Mouse (Mus musculus) heart, postnatal 0 days (tissue): ENCODE measurements at regions not wholly inside any gene's neighbourhood (a gene's known extent, or its start where the extent isn't known, plus 50 kb on each side); places are given as distances from the start of the nearest gene placed in this dataset.

Experiments
- ATAC-seq: fragments of 200-750 bp; cut with Nextera tagmentation; 2 replicates; pipeline ENCODE4 v1.8.0; 2017; ENCODE audit warnings: low read depth, moderate number of reproducible peaks, moderate library complexity; ENCODE audit not compliant: insufficient read depth
- DNase-seq: peaks from one replicate; pipeline ENCODE4 v3.0.0-alpha.2; 2016; ENCODE audit warnings: low spot score
- H3K27ac ChIP-seq: fragments of 300-500 bp; sonication (generic); 2 replicates; pipeline ENCODE4 v1.5.1; 2014; ENCODE audit warnings: low read depth, mild to moderate bottlenecking
- H3K27me3 ChIP-seq: fragments of 300-500 bp; sonication (generic); 2 replicates; pipeline ENCODE4 v1.6.1; 2014; ENCODE audit warnings: low read length, mixed read lengths; ENCODE audit not compliant: control insufficient read depth, insufficient read depth
- H3K36me3 ChIP-seq: fragments of 300-500 bp; sonication (generic); replicated peaks from 2 replicates; pipeline ENCODE4 v1.6.1; 2014; ENCODE audit warnings: low read length, mixed read lengths; ENCODE audit not compliant: control insufficient read depth, insufficient read depth
- H3K4me1 ChIP-seq: fragments of 300-500 bp; sonication (generic); 2 replicates; pipeline ENCODE4 v1.6.1; 2014; ENCODE audit warnings: antibody characterized with exemption; ENCODE audit not compliant: control insufficient read depth, insufficient read depth
- H3K4me2 ChIP-seq: fragments of 300-500 bp; sonication (generic); 2 replicates; pipeline ENCODE4 v1.6.1; 2014; ENCODE audit warnings: low read depth, mild to moderate bottlenecking, low read length, moderate library complexity
- H3K4me3 ChIP-seq: fragments of 300-500 bp; sonication (generic); 2 replicates; pipeline ENCODE4 v1.5.1; 2014; ENCODE audit warnings: low read depth, low read length
- H3K9ac ChIP-seq: fragments of 300-500 bp; sonication (generic); replicated peaks from 2 replicates; pipeline ENCODE4 v1.6.1; 2014; ENCODE audit warnings: low read depth, low read length, mixed read lengths
- H3K9me3 ChIP-seq: fragments of 300-500 bp; sonication (generic); replicated peaks from 2 replicates; pipeline ENCODE4 v1.6.1; 2016; ENCODE audit warnings: low read length; ENCODE audit not compliant: control insufficient read depth
- CTCF ChIP-seq: IDR thresholded peaks from 2 replicates; pipeline ENCODE4 v1.5.1; 2016; ENCODE audit warnings: antibody characterized with exemption, control low read depth, low read depth
- EP300 ChIP-seq: IDR thresholded peaks from 2 replicates; pipeline ENCODE4 v1.6.1; 2016; ENCODE audit warnings: antibody characterized with exemption, low read depth
- WGBS: fragments of 180-500 bp; shearing (Covaris S2); extraction: QIAGEN DNeasy Blood & Tissue Kit; methylation state at CpG from one replicate; pipeline ENCODE4 v1.1.7; 2014; 5-methylcytosine and 5-hydroxymethylcytosine counted together

- Histone ChIP-seq H3K9me3 (peaks cover 4% of the 10 kb centered on the region), H3K9ac (peak overlapping the region; percentile 96), H3K36me3 (peaks cover 4% of the 10 kb centered on the region; the same call in 1 of the 2 replicates), H3K4me1 (peaks cover 21% of the 10 kb centered on the region), H3K27ac (peak overlapping the region; percentile 99), H3K27me3 (no peaks in the 10 kb centered on the region), H3K4me2 (peak overlapping the region; percentile 65), H3K4me3 (peak overlapping the region; percentile 80)
- peak; percentile 96 for ATAC-seq
- WGBS, result under 1% methylated on average over 64 of the region's 80 CpGs
- DNase-seq, result peak; percentile 98
- no peak for TF ChIP-seq CTCF
- peak; percentile 62 for TF ChIP-seq EP300
Observed at GRCm38 (mm10) chr1:23255925-23256629, 141.5 kb downstream of the Ogfrl1 start.

GRCm38 (mm10) chr1:23254235-23254634, 143.3 kb downstream of the Ogfrl1 start:
- H3K9me3 ChIP-seq, result peaks cover 4% of the 10 kb centered on the region
- no peak overlapping the region for H3K4me3 ChIP-seq
- H3K9ac ChIP-seq, result no peak overlapping the region
- ATAC-seq, result no peak
- no peak for DNase-seq
- TF ChIP-seq EP300 (no peak), CTCF (no peak)
- H3K27ac ChIP-seq, result no peak overlapping the region
- H3K4me1 ChIP-seq, result peaks cover 8% of the 10 kb centered on the region
- H3K27me3 ChIP-seq, result no peaks in the 10 kb centered on the region
- H3K4me2 ChIP-seq, result no peak overlapping the region
- WGBS, result 79% methylated on average over 8 of the region's 8 CpGs
- no peaks in the 10 kb centered on the region for H3K36me3 ChIP-seq

GRCm38 (mm10) chr1:23231522-23231921, 129.5 kb upstream of the 4933415F23Rik start:
- DNase-seq (no peak), ATAC-seq (no peak)
- WGBS, result 77% methylated on average over 1 of the region's 1 CpGs
- no peak overlapping the region for H3K4me2 ChIP-seq
- H3K9me3 ChIP-seq, result no peaks in the 10 kb centered on the region
- H3K9ac ChIP-seq, result no peak overlapping the region
- no peaks in the 10 kb centered on the region for H3K27me3 ChIP-seq
- no peak for TF ChIP-seq EP300
- TF ChIP-seq CTCF, result no peak
- H3K27ac ChIP-seq, result no peak overlapping the region
- H3K36me3 ChIP-seq, result no peaks in the 10 kb centered on the region
- H3K4me1 ChIP-seq, result no peaks in the 10 kb centered on the region
- no peak overlapping the region for H3K4me3 ChIP-seq

GRCm38 (mm10) chr1:23228478-23228877, 126.4 kb upstream of the 4933415F23Rik start:
- no peaks in the 10 kb centered on the region for H3K27me3 ChIP-seq
- H3K36me3 ChIP-seq, result no peaks in the 10 kb centered on the region
- H3K9me3 ChIP-seq, result no peaks in the 10 kb centered on the region
- no peak overlapping the region for H3K9ac ChIP-seq
- H3K27ac ChIP-seq, result no peak overlapping the region
- no peak overlapping the region for H3K4me2 ChIP-seq
- TF ChIP-seq EP300, result no peak
- TF ChIP-seq CTCF, result no peak
- WGBS, result 43% methylated on average over 6 of the region's 6 CpGs
- ATAC-seq (peak; percentile 81), DNase-seq (peak; percentile 45)
- H3K4me3 ChIP-seq, result no peak overlapping the region
- no peaks in the 10 kb centered on the region for H3K4me1 ChIP-seq

- no peak overlapping the region for H3K4me3 ChIP-seq
- TF ChIP-seq CTCF, result no peak
- TF ChIP-seq EP300, result no peak
- WGBS, result 71% methylated on average over 13 of the region's 13 CpGs
- no peaks in the 10 kb centered on the region for H3K9me3 ChIP-seq
- DNase-seq (no peak), ATAC-seq (no peak)
- H3K9ac ChIP-seq, result no peak overlapping the region
- H3K36me3 ChIP-seq, result no peaks in the 10 kb centered on the region
- H3K4me2 ChIP-seq, result no peak overlapping the region
- no peaks in the 10 kb centered on the region for H3K4me1 ChIP-seq
- H3K27ac ChIP-seq, result no peak overlapping the region
- H3K27me3 ChIP-seq, result no peaks in the 10 kb centered on the region
Observed at GRCm38 (mm10) chr1:23214462-23215158, 112.6 kb upstream of the 4933415F23Rik start.
